Mouse (Mus musculus) heart, postnatal 25 days (tissue): ENCODE data around the gene Dzip1l. TPM values are rescaled to one million over a fixed set of nuclear protein-coding genes. Genes with fewer than 3 reads are reported as not detected.
A peak's percentile ranks its signal among the peaks of the same experiment; 100 is the strongest.

Source experiments
- DNase-seq: peaks from one replicate; pipeline ENCODE4 v3.0.0; 2022; ENCODE audit warnings: low spot score
- intact Hi-C: fragments of 180-260 bp; cut with DNase I; formaldehyde crosslinking; loops from one replicate; pipeline ENCODE4 v1.15.1; 2025
- total RNA-seq, 2 experiments: library from RNA; stranded (reverse); gene quantifications; 2 replicates each; pipeline ENCODE4 v1.2.3; 2021

Dzip1l gene
- total RNA-seq, 2 experiments from 2014 or later = 4.1 to 4.2 TPM

DNA sequence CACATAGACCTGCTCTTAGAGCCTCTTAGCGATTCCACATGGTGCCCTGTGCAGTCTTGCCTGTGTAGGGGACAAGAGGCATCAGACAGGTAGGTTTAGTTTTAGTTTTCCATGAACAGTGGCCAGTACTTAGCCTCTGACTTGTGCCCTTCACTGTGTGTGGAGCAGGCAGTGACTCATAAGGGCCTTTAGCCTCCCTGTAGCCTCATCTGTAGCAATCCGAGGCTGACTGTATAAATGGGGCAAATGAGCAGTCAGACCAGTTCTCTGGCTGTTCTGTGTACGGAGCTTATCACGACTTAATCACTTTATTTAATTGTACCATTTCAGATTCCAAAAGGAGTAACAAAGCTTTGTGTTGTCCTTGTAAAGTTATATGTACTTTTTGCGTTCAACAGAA, 10.7 kb downstream of the Dzip1l start:
- no peak for DNase-seq
- intact Hi-C loops = no loop called here

DNA sequence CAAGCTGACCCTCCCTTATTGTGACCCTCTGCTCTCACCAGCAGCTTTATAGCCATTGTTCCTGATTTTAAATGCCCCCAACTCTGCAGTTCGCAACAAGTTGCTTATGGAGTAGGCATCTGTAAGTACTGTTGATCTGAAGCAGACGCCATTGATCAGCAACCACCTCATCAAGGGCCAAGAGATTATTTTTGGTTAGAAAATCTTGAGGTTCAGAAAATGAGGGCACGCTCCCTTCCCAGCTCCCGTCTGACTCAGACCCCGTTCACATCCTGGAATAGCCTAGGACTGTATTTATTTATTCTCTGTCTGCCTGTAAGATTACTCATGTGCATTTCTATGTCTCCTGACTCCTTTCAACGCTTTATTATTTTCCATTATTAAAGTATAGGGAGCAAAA, 16.1 kb downstream of the Dzip1l start:
- intact Hi-C loops = no loop called here
- DNase-seq = no peak

DNA sequence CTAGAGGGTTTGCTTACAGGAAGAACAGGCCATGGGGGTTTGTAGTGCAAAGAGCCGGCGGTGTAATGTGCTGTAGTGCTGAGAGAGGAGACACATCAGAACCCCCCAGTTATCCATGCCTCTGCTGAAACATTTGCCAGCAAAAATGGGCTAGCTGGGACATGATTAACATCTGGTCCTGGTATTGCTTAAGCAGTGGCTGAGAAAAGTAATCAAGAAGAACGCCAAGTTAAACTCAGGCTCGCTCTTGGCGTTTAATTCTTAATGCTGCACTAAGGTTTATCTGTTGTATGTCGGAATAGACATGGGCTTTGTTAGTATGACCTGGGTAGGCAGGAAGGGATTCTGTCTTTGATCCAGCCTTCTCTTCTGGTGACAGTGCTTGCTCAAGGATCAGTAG, 16.8 kb downstream of the Dzip1l start:
- DNase-seq = no peak
- intact Hi-C loops = no loop called here

DNA sequence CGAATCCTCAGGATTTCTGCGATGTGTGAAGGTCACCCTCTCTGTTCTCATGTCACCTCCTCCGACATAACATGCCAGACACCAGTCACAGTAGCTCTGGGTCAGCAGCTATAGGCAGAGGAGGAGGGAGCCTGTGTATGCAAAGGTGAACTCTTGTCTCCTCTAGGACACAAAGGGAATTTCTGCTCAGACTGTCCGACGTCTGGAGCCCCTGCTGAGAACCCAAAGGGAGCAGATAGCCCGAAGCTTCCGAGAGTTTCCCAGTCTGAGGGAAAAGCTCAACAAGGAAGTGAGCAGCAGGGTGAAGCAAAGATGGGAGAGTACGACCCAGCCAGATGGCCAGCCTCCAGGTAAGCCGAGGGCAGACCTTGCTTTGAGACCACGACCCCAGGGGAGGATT, 31.5 kb downstream of the Dzip1l start:
- intact Hi-C loops = no loop called here

DNA sequence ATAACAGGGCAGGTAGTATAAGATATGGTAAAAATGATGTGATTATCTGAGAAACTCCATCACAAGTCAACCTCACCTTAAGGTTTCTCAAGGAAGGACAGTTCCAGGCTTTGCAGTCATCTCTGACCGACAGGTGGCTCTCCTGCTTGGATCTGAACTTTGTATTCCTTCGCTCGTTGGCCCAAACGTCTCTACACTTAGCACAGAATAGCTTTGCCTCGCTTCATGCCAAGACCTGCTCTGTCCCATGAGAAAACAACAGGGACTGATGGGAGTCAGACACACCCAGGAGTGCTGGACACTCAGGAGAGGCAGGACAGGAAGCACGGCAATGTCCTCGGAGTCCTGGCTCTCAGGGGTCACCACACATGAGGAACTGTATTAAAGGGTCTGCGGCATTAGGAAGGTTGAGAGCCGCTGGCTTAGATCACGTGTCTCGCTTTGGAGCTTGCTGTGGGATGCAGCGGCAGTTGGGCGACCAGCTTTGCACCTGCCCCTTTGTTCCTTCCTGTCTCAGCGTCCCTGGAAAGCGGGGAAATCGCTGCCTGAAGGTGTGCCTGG, 32.4 kb downstream of the Dzip1l start:
- DNase-seq = no peak
- intact Hi-C loops = loop anchor here (1.0 kb wide), 1 partner anchor 74 kb away; no protein-coding TSS in a partner anchor

More for the DNA sequence above, 31.5 kb downstream of the Dzip1l start:
- no peak for DNase-seq

DNA sequence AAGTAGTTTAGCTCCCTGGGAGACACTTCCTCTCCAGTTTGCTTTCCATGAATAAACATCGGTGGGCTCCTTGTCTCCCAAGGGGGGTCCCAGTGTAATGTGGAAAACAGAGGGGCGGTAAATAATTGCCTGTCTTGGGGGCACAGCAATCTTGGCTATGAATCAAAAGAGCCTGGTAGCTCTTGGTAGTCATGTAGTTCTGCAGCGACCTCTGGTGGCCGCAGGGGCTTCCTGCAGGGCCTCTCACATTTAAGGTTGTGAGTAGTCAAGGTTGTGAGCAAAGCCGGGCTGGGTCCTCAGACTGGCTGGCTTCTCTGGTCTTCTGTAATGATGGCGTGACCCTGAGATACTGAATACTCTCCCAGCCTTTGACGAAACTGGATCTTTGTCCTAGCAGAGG, 33.1 kb downstream of the Dzip1l start:
- intact Hi-C loops = loop anchor here (1.0 kb wide), 1 partner anchor 75 kb away; no protein-coding TSS in a partner anchor
- no peak for DNase-seq

DNA sequence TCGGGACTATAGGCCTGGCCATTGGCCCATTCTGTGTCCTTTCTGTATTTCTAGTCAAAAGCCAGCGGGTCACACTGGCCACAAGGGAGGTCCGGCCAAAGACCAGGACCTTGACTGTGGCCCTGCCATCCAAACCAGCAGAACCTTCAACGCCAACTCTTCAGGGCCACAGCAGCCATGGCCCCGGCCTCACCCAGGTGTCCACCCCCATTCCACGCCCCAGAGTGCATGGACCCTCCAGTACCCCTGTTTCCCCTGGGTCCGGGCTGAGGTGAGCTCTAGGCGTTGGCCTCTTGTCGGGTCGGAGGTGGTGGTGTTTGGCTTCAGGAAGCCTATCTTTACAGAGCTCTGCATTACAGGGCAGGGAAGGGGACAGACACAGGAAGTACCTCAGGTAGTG, 33.6 kb downstream of the Dzip1l start:
- intact Hi-C loops = loop anchor here (1.0 kb wide), 1 partner anchor 76 kb away; no protein-coding TSS in a partner anchor
- no peak for DNase-seq

DNA sequence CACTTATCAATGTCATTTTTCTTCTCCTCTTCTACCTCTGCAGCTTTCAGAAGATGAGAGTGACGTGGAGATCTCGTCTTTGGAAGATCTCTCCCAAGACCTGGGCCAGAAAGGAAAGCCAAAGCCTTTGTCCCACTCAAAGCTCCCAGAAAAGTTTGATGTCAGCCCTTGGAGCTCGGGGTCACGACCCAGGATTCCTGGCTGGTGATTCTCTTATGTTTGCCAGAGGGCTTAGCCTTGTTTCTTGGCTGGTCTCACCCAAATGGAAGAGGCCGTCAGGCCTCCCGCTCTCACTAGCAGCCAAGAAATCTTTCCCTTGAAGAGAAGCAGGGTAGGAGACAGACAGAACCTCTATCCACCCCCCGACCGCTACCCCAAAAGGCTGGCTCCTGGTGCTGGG, 38.3 kb downstream of the Dzip1l start:
- DNase-seq = peak; percentile 35
- intact Hi-C loops = no loop called here

DNA sequence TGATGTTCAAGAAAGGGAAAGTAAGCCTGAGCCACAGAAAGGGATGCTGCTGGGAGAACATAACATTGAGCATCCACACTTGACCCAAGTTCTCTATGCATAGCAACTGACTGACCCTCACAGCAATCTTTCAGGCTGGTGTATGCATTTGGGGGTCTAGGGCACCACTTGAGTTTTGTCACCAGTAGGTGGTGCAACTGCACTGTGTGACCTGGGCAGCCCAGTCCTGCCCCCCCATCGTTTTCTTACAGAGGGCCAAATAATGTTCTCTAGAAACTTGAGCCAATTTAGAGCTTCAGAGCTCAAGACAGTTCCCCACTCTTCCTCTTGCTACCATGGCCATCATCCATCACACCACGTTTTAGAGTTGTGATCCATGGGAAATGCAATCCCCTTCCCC, 42.3 kb downstream of the Dzip1l start:
- no peak for DNase-seq
- intact Hi-C loops = no loop called here

DNA sequence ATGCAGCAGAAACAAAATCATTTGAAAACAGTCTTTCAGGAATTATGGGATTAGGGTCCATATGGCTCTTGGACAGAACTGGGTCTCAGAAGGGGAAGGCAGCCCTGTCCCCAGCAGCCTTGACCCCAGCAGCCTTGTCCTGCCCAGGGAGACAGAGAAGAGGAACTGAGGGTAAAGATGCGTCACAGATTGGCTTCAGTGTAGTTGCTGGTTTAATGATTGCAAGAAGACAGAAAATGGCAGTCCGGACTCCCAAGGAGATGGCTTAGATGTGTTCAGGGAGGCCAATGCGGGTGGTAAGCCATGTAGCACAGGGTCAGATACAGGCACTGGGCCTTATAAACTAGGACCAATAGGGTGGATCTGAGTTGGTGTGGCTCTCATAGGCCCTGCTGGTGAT, 46.4 kb downstream of the Dzip1l start:
- no peak for DNase-seq
- intact Hi-C loops = no loop called here

DNA sequence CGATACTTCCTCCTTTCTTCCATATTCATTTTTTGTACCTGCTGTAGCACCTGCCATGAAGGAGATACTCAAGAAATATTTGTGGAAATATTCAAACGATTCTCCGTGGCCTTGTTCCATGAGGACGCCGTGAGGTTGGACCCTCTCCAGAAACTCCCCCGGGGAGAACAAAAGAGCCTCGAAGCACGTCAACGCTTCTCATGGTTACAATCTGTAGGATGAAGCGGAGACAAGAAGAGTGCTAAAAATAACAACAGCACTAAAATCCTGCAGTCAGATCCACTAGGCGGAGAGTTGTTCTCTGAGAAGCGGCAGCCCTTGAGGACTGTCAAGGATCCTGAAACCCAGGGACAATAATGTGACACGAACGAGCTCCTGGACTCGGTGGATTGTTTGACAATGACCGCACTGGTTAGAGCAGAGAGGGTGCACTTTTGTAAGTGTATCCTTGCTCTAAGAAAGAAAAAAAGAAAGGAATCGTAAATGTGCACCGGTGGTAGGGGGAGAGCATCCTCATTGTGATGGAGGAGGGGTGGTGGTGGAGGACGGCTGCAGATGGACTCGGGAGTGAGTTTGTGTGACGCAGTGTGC, 52.8 kb downstream of the Dzip1l start:
- no peak for DNase-seq
- intact Hi-C loops = no loop called here

DNA sequence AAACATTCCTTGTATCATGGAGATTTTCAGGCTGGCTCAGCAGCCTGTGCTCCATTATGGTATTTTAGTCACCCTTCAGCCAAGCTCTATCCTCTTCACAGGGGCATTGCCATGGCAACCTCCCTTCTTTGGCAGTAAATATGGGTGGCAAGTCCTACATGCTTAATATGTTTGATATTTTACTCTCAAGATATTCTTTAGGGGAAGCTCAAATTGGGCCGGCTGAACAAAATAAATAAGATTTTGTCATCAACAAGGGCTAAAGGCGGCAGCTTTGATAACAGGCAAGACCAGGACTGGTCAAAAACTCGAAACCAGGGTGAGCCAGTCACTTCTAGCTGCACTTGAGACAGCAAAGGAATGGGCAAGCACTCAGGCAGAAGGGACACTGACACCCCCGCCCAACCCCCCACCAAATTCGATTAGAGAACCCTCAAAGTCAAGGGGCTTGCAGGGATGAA, 55.8 kb downstream of the Dzip1l start:
- DNase-seq = no peak
- intact Hi-C loops = no loop called here

DNA sequence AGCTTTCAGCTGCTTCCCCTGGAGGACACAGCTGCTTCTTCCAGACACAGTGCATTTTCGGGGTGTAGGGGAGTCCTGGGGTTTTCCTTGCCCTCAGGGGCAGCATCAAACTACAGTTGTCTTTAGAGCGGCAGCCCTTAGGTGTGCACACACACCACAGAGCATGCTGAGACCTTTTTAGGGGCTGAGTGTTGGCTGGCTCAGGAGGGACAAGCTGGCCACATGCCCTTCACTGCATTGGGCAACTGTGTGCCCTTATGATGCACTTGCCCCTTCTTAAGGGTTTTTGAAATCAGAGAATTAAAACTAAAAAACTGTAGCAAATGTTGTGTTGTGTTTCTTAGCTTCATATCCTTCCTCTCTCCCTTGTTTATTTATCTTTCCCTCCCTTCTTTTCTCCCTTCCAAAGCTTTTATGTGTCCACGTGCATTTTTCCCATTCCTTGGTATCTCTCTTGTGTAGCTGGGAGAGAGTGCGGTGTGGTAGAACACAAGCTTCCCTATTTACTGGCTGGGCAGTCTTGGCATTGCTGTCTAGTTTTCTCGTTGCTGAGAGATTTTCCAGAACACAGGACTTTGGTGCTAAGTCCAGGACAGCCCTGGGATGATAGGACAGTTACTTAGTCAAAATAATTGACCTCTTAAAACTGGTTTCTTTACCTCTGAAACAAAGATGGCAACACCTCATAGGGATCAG, 56.4 kb downstream of the Dzip1l start:
- intact Hi-C loops = no loop called here

DNA sequence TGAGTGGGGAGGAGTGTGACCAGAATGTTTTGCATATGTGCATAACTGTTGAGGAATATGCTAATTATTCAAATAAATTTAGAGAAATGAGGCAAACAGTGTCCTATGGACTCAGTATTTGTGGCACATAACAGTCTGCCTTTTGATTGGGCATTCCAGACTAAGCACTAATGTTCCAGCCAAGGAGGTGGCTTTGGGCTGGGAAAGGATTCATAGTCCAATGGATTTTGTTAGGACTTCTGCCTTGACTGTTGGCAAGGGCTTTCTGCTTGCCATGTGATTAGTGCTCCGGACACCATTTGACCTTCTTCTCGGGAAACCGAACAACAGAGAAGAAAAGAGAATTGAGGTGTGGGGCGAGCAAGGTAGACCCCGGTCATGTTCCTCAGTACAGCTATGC, 60.5 kb downstream of the Dzip1l start:
- intact Hi-C loops = no loop called here
- no peak for DNase-seq

More for the DNA sequence above, 56.4 kb downstream of the Dzip1l start:
- DNase-seq = no peak

DNA sequence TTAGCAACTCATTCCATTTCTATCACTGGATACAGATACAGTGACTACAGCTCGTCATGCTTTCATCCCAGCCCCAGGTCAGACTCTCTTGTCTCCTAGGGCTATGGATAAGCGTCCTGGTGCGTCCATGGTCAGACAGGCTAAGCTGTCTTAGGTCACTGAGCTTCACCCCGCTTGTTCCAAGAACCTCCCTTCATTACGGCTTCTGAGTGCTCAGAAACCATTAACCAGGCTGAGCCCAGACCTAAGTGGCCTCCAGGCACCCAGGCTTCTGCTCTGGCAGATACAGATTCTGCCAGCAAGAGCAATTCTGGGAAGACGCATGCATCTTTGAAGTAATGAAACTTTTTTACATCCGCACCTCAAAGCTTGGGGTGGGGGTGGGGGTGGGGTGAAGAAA, 61.1 kb downstream of the Dzip1l start:
- intact Hi-C loops = no loop called here
- DNase-seq = no peak

DNA sequence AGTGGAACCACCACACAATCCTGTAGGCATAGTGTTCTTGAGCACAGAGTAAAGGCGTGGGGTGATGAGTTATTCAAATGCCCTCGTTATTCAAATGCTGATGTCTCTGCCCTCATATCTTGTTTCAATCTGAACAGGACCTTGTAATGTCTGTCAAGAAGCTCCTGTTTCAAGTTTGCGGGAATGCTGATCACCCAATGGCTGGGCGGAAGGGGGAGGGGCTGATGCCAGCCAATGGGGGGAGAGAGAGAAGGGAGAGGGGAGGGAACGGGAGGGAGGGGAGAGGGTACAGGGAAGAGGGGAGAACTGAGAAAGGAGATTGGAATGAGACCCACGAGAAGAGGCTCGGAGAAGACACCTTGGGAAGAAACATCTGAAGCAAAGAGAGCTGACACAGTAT, 65.7 kb downstream of the Dzip1l start:
- no peak for DNase-seq
- intact Hi-C loops = no loop called here

DNA sequence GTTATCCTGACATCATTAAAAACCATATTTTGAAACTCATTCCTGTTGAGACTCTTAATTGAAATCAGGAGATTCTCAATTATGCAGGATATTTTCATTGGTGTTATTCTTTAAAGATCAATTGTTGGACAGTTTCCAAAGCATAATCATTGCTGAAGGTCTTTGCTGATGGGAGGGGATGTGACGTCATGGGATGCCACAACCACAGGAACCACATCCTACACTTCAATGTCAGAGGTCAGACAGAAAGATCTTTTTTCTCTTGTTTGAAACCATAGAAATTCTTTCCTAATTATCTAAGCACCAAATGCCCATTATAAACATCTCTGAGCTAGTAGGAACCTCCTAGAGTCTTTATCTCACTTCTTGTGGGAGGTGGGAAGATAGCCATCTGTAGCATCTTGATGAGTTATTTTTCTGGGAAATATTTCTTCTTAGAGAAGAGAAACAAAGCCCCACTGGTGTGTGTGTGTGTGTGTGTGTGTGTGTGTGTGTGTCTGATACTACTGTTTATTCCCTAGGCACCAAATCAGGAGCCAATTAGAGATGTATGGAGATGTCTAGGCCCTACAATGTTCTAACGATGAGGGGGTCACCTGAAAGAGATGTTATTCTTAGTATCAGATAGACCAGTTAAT, 70.6 kb downstream of the Dzip1l start:
- intact Hi-C loops = no loop called here
- no peak for DNase-seq

DNA sequence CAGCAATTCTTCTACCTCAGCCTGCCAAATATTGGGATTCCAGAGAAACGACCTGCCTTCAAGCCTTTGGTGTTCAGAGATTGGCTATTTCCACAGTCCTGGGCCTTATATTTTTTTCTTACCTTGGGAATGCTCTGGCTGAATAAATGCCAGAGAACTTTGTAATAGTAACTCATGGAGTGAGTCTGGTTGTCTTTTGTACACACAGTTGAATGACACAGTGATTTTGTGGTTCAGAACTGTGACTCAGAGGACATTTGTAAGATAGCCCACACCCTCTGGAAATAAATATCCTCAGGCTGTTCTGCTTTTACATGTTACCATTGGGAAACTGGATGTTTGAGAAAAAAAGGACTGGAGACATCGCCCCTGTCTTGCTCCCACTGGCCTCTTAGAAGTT, 71.9 kb downstream of the Dzip1l start:
- DNase-seq = no peak
- intact Hi-C loops = no loop called here

DNA sequence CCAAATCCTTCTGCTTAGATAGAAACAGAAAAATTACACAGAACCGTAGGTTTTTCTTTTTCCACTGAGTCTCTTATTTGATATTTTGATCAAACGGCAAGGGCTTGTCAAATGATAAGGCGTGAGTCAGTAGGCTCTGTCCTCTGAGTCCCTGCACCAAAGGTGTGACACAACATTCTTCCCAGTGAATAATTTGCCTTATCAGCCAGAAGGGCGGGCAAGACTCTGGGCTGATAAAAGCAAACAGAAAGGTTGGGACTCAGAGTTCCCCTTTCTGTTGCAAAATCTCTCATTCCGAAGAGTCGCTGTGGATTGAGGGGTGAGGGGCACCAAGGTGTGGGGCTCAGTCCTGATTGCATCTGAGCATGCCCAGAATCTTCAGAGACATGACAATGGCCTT, 72.9 kb downstream of the Dzip1l start:
- intact Hi-C loops = no loop called here
- DNase-seq = no peak

DNA sequence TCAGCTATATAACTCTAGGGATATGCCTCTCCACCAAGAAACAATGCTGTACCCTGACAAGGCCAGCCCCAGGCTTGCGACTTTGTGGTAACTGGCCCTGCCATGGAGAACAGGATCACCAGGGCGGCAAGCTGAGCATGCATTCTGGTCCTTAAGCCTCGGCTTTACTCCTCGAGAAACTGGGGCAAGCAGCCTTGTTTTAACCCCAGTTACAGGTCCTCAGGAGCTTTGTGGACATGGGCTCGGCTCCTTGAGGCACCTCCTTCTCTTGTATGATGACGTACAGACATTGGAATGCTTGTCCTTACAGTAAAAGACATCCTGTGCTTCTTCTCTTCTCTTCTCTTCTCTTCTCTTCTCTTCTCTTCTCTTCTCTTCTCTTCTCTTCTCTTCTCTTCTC, 74.4 kb downstream of the Dzip1l start:
- intact Hi-C loops = no loop called here
- no peak for DNase-seq

DNA sequence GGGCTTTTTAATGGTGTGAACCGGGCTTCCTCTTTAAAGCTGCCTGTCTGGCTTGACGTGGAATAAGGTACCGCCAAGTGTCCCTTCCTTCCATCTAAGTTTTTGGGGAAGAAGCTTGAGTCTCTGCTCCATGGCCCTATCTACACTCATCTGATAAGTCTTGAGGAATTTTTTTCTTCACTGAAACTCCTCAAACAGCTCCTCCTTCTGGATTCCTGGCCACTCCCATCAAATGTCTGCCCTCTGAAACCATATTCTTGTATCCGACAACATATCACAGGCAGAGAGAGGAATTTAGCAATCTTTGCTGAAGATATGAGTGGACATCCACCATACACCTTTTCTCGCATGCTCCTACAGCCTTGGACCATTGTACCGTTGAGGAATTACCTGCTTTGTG, 77.0 kb downstream of the Dzip1l start:
- no peak for DNase-seq
- intact Hi-C loops = no loop called here
